Mouse (Mus musculus): ENCODE measurements around the gene Hdac5. TPM values are rescaled to one million over a fixed set of nuclear protein-coding genes. Genes with fewer than 3 reads are reported as not detected.

Hdac5 gene
- polyA plus RNA-seq, 1 experiment from 2014 or later, result 31.9 TPM

- WGBS, result 25% methylated on average over 13 of the region's 13 CpGs
- no peak overlapping the region for H3K9ac ChIP-seq (ENCODE audit: low read length)
- 0 out of 2 replicates have a peak, but pooled peaks cover 9% of the 10 kb centered on the region for H3K4me1 ChIP-seq (ENCODE audit: control insufficient read depth, insufficient read depth, low read length)
- H3K4me2 ChIP-seq, result peak overlapping the region; percentile 39; the same call in 1 of the 2 replicates
- no peak overlapping the region for H3K27ac ChIP-seq (ENCODE audit: low read depth, low read length)
- peak overlapping the region; percentile 18; the same call in 1 of the 2 replicates for H3K4me3 ChIP-seq (ENCODE audit: low read depth, low read length)
- no peak for DNase-seq (ENCODE audit: low spot score, missing footprints)
- H3K9me3 ChIP-seq (ENCODE audit: control insufficient read depth, low read length), result no peaks in the 10 kb centered on the region
- 0 out of 2 replicates have a peak, but pooled peaks have one; percentile 9 for ATAC-seq (ENCODE audit: low FRiP score)
- peaks cover 51% of the 10 kb centered on the region for H3K27me3 ChIP-seq (ENCODE audit: control insufficient read depth, insufficient read depth, low read length)
- H3K36me3 ChIP-seq (ENCODE audit: control insufficient read depth, insufficient read depth, low read length), result no peaks in the 10 kb centered on the region
Measured at GRCm38 (mm10) chr11:102144957-102145470, 85.0 kb downstream of the Hdac5 start.

Small RNA genes within 50 kb of the gene (microRNA-seq; reads per million reads assigned to microRNA genes)
- gene Mir8101, result 0.57 reads per million

Other genes starting within 250 kb of the Hdac5 start
- not detected in 2 replicates for gene Cfap97d1, start 245.9 kb downstream of the Hdac5 start, polyA plus RNA-seq (2014; fragmentation: Nextera tagmentation; extraction: Ambion mirVana)
- 11.1 and 11.6 TPM in 2 replicates for gene Dusp3, start 243.2 kb downstream of the Hdac5 start, polyA plus RNA-seq (2014; fragmentation: Nextera tagmentation; extraction: Ambion mirVana)
- 14.4 and 15.5 TPM in 2 replicates for gene Mpp3, start 201.7 kb downstream of the Hdac5 start, polyA plus RNA-seq (2014; fragmentation: Nextera tagmentation; extraction: Ambion mirVana)
- gene Cd300lg, start 188.7 kb downstream of the Hdac5 start, polyA plus RNA-seq (2014; fragmentation: Nextera tagmentation; extraction: Ambion mirVana), result 0.11 and 0.19 TPM in 2 replicates
- gene Mpp2, start 141.7 kb downstream of the Hdac5 start, polyA plus RNA-seq (2014; fragmentation: Nextera tagmentation; extraction: Ambion mirVana), result 9.4 and 10.8 TPM in 2 replicates
- gene Ppy, start 128.8 kb downstream of the Hdac5 start, polyA plus RNA-seq (2014; fragmentation: Nextera tagmentation; extraction: Ambion mirVana), result not detected in 2 replicates
- 0.44 TPM in 1 of 2 replicates, not detected in the other for gene Pyy, start 122.3 kb downstream of the Hdac5 start, polyA plus RNA-seq (2014; fragmentation: Nextera tagmentation; extraction: Ambion mirVana)
- not detected in 2 replicates for gene Nags, start 84.7 kb downstream of the Hdac5 start, polyA plus RNA-seq (2014; fragmentation: Nextera tagmentation; extraction: Ambion mirVana)
- gene Tmem101, start 73.8 kb downstream of the Hdac5 start, polyA plus RNA-seq (2014; fragmentation: Nextera tagmentation; extraction: Ambion mirVana), result 33.5 and 35.9 TPM in 2 replicates
- gene Lsm12, start 44.9 kb downstream of the Hdac5 start, polyA plus RNA-seq (2014; fragmentation: Nextera tagmentation; extraction: Ambion mirVana), result 73.5 and 74.8 TPM in 2 replicates
- gene G6pc3, start 40.5 kb downstream of the Hdac5 start, polyA plus RNA-seq (2014; fragmentation: Nextera tagmentation; extraction: Ambion mirVana), result 27.8 and 31.5 TPM in 2 replicates
- 17.4 and 18.4 TPM in 2 replicates for gene BC030867, start 18.7 kb upstream of the Hdac5 start, polyA plus RNA-seq (2014; fragmentation: Nextera tagmentation; extraction: Ambion mirVana)
- 0.08 TPM in 1 of 2 replicates, not detected in the other for gene Asb16, start 38.6 kb upstream of the Hdac5 start, polyA plus RNA-seq (2014; fragmentation: Nextera tagmentation; extraction: Ambion mirVana)
- 54.0 and 55.7 TPM in 2 replicates for gene Tmub2, start 54.8 kb upstream of the Hdac5 start, polyA plus RNA-seq (2014; fragmentation: Nextera tagmentation; extraction: Ambion mirVana)
- 13.3 and 15.2 TPM in 2 replicates for gene Atxn7l3, start 66.5 kb upstream of the Hdac5 start, polyA plus RNA-seq (2014; fragmentation: Nextera tagmentation; extraction: Ambion mirVana)
- gene Ubtf, start 89.6 kb upstream of the Hdac5 start, polyA plus RNA-seq (2014; fragmentation: Nextera tagmentation; extraction: Ambion mirVana), result 84.7 and 86.1 TPM in 2 replicates
- 30.6 and 31.3 TPM in 2 replicates for gene Slc4a1, start 136.0 kb upstream of the Hdac5 start, polyA plus RNA-seq (2014; fragmentation: Nextera tagmentation; extraction: Ambion mirVana)
- gene Rundc3a, start 163.2 kb upstream of the Hdac5 start, polyA plus RNA-seq (2014; fragmentation: Nextera tagmentation; extraction: Ambion mirVana), result 42.0 and 43.0 TPM in 2 replicates
- 167 and 193 TPM in 2 replicates for gene Slc25a39, start 177.8 kb upstream of the Hdac5 start, polyA plus RNA-seq (2014; fragmentation: Nextera tagmentation; extraction: Ambion mirVana)
- 36.8 and 39.3 TPM in 2 replicates for gene Grn, start 200.1 kb upstream of the Hdac5 start, polyA plus RNA-seq (2014; fragmentation: Nextera tagmentation; extraction: Ambion mirVana)
- 7.2 and 10.6 TPM in 2 replicates for gene Fam171a2, start 217.5 kb upstream of the Hdac5 start, polyA plus RNA-seq (2014; fragmentation: Nextera tagmentation; extraction: Ambion mirVana)
- 4.5 and 5.2 TPM in 2 replicates for gene Itga2b, start 240.0 kb upstream of the Hdac5 start, polyA plus RNA-seq (2014; fragmentation: Nextera tagmentation; extraction: Ambion mirVana)